Mouse (Mus musculus) Muller cell, postnatal 12 days (primary cell): ENCODE data around the gene 4930595M18Rik.

Source experiments
- DNase-seq: peaks from one replicate; pipeline ENCODE4 v3.0.0-alpha.2; 2015; ENCODE audit errors: inconsistent ontology term

The 4930595M18Rik gene

GRCm38 (mm10) chrX:81458021-81458420, at the start of gene 4930595M18Rik:
TSS of gene 4930595M18Rik (minus strand) at chrX:81458121.
- DNase-seq, result no peak

GRCm38 (mm10) chrX:81472500-81472899, 14.6 kb upstream of the 4930595M18Rik start:
- no peak for DNase-seq
